Mouse (Mus musculus): Measurements from ENCODE around the gene Nat9.

Gene Nat9

DNA sequence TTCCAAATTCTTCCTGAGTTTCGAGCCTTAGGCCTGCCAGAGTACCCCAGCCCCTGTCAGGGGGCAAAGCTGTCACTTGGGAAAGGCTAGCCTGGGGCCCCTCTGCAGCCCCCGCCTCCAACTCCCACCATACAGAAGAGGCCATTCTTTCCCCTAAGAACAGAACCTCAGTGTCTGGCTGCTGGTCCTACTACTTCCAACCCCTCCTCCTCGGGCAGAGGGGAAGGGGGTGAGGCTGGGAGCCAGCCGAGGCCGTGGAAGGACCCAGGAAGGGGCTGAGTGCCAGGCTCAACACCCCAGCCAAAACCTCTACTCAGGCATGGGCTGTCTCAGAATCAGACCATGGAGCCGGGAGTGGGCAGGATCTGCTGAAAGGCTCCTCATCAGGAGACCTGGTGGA is 8.5 kb downstream of the Nat9 start:
- intact Hi-C loops (cut with DNase I): no loop called here

DNA sequence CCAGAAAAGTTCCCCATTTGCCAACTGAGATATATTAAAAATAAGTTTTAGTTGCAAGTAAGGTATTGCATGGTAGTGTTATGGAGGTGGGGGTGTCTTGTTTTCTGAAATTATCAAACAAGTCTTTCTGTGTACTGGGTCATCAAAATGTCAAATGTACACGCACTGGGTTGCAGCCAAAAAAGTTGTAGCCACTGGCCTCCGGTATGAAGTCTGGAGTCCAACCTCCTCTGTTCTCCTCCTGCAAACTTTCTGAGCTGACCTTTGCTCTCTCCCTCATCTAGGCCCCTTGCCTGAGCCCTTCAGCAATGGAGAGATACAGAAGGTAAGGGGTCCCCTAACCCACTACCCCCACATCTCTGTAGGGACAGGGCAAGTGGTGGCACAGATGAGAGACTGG is 8.9 kb downstream of the Nat9 start:
- intact Hi-C loops (cut with DNase I): no loop called here

DNA sequence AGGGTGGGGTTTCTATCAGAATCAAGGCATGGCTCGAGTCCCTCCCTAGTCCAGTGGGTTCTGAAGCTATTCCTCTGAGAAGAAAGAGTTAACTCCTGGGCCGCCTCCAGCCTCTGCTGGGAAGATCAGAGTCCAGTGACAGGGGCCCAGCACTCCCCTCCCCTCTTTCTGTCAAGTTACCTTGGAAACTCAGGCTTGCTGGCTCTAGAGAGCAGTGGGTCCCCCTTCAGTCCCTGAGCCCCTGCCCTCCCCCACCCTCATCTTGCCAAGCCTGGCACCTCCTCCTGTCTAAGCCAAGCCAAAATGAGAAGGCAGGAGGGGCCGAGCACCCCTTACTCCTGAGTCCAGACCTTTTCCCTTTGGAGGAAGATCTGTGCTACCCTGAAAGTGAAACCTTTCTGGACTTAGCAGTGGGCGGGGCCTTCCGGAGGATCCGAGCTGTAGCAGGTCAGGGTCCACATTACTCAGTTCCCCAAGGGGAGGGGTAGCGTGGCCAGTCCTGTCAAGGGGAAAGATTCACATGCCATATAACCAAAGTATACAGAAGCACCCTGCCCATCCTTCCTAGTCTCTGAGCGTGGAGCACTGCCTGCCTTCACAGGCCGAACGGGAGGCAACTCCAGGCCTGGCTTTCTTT is 10.0 kb downstream of the Nat9 start:
- intact Hi-C loops (cut with DNase I): no loop called here

DNA sequence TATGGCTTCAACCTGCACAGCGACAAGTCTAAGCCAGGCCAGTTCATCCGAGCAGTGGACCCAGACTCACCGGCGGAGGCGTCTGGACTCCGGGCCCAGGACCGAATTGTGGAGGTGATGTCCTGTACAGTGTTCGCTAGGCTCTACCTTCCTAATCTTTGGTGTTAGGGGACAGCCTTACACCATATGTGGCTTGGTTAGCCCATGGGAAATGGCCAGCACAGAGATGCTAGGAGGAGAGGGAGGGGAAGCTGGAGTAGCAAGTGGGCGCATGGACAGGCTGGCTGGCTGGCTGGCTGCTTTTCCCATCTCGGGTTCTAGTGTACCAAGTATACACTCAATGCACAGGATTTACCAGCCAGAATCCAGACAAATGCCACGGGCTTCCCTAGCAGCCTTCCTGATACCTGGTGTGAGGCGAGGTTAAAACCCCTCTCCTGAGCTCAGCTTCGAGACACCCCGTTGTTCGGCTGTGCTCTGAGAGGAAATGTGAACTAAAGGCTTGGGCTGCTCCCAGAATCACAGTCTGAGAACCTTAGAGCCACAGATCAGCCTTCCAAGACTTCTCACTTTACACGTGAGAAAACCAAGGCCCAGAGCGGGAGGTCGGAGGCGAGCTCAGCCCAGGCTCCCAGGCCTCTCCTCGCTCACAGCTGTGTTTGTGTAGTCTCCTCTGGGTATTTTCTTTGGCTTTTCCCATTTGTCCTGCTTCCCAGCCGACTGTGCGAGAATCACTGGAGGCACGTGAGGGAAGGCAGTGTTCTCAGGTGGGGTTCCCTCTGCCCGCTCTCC is 11.1 kb downstream of the Nat9 start:
- intact Hi-C loops (cut with DNase I): no loop called here

DNA sequence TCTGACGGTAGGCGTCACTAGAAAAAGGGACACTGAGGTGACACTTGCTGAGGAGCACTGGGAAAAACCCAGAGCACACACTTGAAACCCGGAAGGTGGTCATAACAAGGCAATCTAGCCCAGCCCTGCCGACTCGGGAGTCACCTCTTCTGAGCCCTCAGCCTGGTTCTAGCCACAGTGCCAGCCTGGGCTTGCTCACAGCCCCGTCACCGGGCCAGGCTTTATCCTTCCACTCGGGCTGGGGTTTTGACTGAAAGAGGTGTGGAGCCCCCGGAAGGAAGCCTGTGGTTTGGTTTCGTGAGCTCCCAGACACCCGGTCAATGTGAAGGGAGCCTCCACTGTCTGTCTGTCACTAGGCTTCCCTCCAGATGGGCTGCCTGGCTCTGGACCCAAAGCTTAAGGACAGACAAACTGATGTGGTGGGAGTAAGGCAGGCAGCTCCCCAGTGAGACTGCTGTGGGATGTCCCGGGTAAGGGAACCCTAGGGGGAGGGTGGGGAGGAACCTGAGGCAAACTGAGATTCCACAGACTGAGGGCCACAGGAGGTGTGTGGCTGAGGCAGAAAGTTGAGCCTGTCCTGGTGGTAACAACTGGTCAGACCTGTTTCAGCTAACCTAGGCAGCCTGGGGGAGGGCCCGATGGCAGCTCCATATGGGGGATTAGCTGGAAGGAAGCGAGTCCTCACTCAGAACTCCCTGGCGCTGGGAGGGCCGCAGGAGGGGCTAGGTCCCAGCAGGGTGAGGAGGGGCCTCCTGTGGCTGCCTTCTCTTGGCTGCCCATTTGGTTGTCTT is 13.9 kb downstream of the Nat9 start:
- intact Hi-C loops (cut with DNase I): no loop called here

DNA sequence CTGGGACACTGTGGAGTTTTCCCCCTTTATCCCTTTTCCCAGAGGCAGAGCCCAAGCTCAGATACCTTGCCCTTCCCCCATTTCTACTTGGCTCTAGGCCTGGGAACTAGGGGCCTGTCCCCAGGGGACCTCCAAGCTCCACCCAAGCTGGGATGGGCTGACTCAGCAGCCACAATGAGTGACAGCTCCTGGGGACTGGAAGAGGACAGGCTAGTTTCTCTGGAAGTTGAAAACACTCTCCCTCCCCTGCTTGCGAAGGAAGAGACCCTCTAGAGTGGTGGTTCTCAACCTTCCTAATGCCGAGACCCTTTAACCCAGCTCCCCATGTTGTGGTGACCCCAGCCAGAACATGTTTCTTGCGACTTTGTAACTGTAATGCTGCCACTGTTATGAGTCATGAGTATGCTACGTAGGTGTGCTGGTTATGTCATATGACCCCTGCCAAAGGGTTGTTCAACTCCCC is 14.8 kb downstream of the Nat9 start:
- intact Hi-C loops (cut with DNase I): no loop called here

DNA sequence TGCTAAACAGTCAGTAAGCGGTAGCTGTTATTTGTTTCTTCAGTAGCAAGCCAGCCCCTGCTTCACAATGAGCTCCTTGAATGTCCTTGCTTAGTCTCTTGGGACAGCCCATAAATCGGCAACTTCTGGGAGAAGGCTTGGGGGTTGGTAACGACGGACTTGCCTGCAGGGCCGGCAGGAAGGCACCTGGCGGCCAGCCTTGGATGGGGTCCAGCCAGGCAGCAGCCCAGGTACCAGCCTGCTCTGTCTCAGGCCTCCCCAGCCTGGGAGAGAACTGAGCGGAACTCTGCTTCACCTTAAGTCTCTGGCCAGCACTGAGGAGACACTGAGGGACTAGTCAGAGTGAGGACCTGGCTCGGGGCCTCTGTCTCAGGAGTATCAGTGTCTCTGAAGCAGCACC is 16.5 kb downstream of the Nat9 start:
- intact Hi-C loops (cut with DNase I): no loop called here

DNA sequence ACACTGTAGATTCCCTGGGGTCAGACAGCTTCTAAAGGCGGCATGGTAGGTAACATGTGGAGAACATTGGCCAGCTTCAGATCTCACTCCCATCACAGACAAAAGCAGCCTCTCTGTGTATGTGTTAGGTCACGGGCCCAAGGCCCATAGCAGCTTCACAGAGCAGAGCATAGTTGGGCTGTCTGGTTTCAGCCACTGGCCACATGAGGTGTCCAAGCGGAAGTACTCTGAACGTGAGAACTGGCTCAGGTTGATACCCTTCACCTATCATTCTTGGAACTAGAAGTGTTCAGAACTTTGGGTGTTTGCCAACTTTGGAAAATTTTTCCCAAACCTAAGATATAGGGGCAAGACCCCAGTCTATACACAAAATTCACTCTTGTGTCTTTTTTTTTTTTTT is 18.2 kb downstream of the Nat9 start:
- intact Hi-C loops (cut with DNase I): no loop called here

DNA sequence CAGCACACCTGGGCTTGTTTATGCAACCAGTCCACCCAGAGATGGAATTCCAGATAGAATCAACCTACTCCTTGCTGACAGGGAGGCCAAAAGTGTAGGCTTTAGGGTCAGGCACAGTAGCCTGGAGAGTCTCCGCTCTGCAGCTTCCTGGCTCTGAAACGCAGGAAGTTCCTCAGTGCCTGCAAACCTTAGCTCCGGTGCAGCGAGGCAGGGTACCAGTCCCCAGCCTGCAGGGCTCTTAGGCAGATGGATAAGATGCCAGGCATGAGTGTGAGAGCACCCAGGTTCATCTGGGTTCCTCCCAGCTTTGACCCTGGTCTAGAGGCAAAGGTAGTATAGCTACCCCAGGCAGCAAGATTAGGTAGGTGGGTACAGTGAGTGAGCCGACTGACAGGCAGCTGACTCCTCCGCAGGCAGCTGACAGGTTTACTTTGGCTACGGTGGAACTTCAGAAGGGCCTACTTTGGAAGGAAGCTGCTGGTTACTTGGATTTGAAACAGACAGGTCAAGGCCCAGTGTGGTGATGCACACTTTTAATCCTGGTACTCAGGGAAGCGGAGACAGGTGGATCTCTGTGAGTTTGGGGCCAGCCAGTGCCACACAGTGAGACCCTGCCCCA is 19.9 kb downstream of the Nat9 start:
- intact Hi-C loops (cut with DNase I): no loop called here

DNA sequence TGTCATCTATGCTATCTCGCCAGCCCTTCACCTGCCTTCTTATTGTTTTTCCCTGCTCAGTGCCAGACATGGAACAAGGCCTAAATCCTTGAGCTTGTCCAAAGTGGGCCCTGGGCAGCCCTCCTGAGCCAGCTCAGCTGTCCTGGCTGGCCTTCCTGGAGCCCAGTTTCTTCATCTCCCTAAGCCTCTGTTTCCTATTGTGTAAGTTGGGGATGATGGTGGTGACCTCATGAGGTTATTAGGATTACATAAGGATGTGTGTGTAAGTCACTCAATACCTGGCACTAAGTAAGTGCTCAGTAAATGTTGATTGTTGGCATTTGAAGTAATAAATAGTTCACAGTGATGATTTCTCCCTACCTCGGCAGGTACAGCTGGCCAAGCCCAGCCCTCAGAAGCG is 20.9 kb downstream of the Nat9 start:
- intact Hi-C loops (cut with DNase I): no loop called here

DNA sequence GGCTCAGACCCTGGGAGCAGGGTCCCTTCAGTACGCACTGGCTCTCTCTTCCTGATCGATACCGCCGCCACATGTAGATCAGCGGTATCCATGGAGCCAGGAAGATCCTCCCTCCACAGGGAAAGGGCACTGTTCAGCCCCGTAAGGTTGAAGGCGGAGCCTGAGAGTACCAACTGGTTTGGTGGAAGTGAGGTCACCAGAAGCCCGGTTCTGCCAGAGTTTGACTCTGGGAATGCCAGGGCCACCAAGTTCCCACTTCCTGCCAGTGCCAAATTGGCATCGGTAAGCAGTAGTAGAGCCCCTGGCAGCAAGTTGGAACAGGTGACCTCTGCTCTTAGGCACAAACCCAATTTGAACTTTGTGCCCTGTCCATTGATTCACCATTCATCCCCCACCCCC is 22.7 kb downstream of the Nat9 start:
- intact Hi-C loops (cut with DNase I): no loop called here

DNA sequence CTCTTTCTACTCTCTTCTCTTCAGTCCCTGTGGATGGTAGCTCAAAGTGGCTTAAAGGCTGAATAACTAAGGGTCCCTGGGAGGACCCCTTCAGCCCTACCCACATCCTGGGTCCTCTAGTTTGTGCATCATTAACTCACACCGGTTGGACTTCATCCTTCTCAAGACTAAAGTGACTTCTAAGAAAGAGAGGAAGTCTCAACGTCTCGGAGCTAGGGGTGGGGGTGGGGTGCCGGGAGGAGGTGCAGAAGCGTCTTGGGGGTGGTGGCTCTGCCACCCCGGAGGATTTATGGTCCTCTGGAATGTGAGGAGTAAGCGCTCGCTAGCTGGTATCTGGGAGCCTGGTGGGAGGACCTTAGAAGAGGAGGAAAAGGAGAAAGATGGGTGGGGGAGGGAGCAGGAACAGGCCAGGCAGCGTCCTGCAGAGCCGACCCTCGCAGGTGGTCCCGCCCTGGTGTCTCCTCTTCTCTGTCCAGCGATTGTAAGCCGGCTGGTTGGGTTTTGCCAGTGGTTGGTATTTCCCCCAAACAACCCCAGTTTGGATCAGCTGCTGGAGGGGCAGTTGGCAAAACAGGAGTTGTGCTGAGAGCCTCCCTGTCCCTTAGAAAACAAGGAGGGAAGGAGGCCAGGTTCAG is 23.2 kb downstream of the Nat9 start:
- intact Hi-C loops (cut with DNase I): no loop called here

DNA sequence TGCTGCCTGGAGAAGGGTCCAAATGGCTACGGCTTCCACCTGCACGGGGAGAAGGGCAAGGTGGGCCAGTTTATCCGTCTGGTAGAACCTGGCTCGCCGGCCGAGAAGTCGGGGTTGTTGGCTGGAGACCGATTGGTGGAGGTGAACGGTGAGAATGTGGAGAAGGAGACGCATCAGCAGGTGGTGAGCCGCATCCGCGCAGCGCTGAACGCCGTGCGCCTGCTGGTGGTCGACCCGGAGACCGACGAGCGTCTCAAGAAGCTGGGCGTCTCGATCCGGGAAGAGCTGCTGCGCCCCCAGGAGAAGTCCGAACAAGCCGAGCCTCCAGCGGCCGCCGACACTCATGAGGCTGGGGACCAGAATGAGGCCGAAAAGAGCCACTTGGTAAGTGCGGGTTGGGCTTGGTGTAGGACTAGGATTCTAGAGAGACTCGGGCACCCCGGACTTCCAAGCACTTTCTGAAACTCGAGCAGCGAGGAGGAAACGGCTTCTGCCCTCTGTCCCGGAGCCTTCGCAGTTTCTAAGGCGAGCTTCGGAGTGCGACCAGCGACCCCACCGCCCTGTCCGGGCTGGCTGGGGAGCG is 24.0 kb downstream of the Nat9 start:
- intact Hi-C loops (cut with DNase I): no loop called here

DNA sequence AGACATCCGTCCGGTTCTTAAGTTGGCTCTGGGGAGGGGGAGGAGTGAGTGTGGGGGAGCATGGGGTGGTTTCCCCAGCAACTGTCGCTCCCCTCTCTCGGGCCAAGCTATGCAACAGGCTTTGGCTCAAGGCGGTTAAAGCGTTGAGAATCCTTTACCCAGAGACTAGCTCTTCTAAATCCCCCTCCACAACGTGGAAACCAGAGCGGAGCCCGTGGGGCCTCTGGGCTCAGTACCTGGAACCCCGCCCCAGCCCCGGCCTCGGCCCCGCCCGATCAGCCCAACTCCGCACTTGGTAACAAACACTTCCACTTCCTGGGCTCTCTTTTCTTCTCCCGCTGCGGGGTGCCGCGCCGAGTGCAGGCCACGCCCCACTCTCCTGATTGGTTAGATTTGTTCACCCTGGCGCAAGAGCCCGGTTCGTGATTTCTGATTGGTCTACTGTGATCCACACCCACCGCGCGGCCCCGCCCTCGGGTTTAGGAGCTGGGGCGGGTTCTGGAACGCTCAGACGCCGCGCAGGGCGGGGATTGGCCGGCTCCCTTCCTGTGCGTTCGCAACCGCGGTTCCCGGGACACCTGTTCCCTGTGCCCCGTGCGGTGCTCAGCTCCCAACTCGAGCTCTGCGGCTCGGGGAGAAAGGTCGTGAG is 24.7 kb downstream of the Nat9 start, which contains the start of gene Slc9a3r1:
Gene Slc9a3r1 (plus strand): TSS at position 510 of the 649 bp plus-strand sequence.
- intact Hi-C loops (cut with DNase I): no loop called here

DNA sequence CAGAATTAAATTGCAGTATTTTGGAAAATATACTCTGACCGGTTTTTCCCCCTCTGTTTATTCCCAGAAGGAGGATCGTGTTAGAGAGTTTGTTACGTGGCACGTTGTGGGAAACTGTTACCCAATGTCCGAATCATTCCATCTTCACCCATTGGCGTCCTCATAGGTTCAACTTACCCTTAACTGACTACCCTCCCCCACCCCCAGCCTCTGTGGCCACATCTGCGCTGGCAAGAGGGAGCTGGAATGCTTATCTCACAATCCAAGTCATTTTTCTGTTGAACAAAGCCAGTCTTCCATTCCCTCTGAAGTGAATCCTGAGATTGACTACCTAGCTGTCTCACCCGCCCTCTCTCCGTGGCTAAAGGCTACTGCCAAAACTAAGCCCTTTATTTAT is 25.5 kb downstream of the Nat9 start:
- intact Hi-C loops (cut with DNase I): no loop called here

DNA sequence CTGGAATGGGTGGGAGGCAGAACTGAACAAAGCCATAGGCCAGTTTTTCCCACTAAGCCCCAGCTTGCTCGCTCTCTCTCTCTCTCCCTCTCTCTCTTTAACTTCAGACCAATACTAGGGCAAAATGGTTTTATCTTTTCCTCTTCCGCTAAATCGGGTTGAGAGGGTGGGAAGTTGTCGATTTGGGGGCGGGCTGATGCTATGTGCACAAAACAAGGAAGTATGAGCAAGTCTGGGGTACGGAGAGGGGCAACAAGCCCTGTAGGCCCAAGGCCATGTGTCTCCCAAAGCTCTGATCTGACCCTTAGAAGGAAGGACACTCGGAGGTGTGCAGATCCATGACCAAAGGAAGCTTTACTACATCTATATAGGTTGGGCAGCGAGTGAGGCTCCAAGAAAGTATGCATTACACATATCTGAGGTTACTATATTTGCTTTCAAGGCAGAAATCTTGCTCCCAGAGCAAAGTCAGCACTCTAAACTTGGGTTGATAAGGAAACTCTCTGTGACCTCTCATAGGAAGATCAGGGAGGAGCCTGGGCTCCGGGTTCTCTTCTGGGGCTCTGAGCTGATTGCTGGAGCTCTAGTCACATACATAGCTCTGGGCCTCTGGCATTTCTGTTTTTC is 26.0 kb downstream of the Nat9 start:
- intact Hi-C loops (cut with DNase I): loop anchor here (1.0 kb wide), 1 partner anchor 21 kb away; no protein-coding TSS in a partner anchor

DNA sequence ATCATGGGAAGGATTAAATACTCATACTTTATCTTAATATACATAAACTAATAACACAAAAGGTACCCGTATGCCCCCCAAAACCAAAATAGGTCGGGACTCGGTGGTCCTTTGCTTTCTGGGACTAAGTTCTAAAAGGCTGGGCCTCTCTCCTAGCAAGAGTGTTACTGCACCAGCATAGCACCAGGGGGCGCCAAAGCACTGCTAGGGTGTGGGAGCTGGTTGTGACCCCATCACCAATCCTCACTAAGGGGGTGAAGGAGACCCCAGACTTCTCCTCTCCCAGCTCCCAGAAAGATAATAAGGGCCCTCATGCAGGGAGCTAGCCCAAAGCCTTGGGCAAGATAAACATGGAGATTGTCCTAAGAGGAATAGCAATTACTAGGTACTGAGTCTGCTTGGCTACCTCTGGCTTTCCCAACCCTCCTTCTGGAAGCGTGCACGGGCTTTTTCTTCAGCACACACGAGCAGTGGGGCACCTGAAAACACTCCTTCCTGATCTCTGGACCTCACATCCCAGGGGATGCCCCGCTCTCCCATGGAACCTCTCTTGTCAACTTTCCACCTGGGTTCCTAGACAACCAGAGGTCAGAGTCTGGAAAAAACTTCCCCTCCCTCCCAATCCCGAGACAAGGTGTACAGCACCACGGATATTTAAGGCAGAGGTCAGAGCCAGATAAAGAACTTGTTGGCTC is 26.6 kb downstream of the Nat9 start:
- intact Hi-C loops (cut with DNase I): loop anchor here (1.0 kb wide), 1 partner anchor 21 kb away; no protein-coding TSS in a partner anchor

DNA sequence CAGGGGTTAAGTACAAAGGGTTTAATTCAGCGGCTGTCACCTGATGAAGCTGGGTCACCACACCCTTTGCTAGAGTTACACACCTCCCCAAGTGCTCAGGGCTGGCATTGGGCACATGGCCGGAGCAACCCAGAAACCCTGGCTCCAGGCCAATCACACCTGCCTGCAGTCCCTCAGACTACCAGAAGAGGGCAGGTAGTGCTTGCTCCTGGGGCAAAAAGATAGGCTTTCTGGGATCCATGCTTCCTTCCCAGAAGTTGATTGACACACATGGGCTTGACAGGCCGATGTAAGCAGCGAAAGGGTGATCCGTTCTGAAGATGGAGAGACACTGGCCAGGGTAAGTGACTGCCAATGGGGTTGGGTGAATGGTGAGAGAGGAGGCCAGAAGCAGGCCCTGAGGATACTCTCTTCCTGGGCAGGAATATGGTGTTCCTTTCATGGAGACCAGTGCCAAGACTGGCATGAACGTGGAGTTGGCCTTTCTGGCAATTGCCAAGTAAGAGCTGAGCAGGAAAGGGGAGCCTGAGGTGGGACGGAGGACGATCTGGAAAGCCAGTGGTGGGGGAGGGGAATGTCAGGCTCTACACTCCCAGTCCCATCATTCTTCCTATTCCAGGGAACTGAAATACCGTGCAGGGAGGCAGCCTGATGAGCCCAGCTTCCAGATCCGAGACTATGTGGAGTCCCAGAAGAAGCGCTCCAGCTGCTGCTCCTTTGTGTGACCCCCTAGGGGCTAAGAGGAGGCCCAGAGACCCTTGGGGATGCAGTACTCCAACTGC is 27.5 kb downstream of the Nat9 start:
- intact Hi-C loops (cut with DNase I): no loop called here

Data from adrenal gland (tissue).